Mouse (Mus musculus) bone marrow macrophage, adult 2 months (primary cell): ENCODE data around the gene Osgep.

Experiments used
- CTCF ChIP-seq: IDR thresholded peaks from 2 replicates; pipeline ENCODE4 v1.5.1; 2012; ENCODE audit warnings: low read depth, mild to moderate bottlenecking, low read length, moderate library complexity
- POLR2A ChIP-seq: IDR thresholded peaks from 2 replicates; pipeline ENCODE4 v1.6.1; 2012; ENCODE audit warnings: mild to moderate bottlenecking, low read depth, low read length, borderline replicate concordance

GRCm38 (mm10) chr14:50869889-50870804 is 54.5 kb downstream of the Osgep start, which contains the start of gene Tep1:
- no peak for TF ChIP-seq CTCF
- TF ChIP-seq POLR2A: peak; percentile 91
